Mouse (Mus musculus) c-Kit-positive CD71-positive TER-119-negative erythroid progenitor cells, embryonic 14.5 days (primary cell): ENCODE measurements at regions not wholly inside any gene's neighbourhood (a gene's known extent, or its start where the extent isn't known, plus 50 kb on each side); places are given as distances from the start of the nearest gene placed in this dataset.

ENCODE experiments used
- DNase-seq: peaks from one replicate; pipeline ENCODE4 v3.0.0-alpha.2; 2013; ENCODE audit warnings: low read depth

GRCm38 (mm10) chr5:73729646-73730045, 78.5 kb downstream of the Spata18 start:
- no peak for DNase-seq

DNA sequence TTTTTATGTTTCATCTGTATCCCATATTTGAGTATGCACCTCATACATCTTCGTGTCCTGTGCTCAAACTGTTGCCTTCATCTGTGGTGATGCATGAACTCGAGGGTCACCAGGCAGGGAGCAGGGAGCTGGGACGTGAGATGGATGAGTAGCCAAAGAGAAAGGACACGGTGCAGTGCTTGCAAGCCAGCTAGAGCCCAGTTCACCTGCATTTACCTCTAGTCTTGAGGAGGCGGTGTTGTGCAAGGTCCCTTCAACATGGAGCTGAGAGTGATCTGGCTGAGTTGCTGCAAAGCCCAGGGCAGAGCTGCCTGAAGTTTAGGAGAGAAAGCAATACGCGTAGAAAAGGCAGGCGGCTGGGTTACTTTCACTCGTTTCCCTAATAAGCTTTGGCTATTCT, 80.2 kb downstream of the Spata18 start:
- DNase-seq = no peak

GRCm38 (mm10) chr5:73731991-73732565, 80.9 kb downstream of the Spata18 start:
- no peak for DNase-seq

GRCm38 (mm10) chr5:73740766-73741165, 89.6 kb downstream of the Spata18 start:
- DNase-seq = no peak

DNA sequence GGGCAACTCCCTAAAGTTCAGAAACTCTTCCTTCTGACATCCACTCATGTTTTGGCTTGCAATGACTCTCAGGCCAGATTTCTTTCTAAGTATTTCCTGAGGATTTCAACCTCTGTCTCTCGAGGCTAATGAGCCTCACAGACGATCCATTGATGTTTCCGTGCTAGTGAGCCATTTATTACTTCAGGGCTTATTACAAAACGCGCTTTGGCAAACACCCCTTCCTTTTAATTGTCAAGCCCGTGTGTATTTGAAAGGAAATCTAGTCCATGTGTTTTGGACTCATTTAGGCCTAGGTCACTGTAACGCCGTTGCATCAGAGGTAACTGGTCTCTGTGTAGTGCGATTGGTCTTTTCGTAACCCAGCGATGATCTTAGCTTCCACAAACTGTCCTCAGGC, 90.3 kb downstream of the Spata18 start:
- no peak for DNase-seq

- no peak for DNase-seq
These were observed 92.8 kb downstream of the Spata18 start for GRCm38 (mm10) chr5:73743953-73744352.

DNA sequence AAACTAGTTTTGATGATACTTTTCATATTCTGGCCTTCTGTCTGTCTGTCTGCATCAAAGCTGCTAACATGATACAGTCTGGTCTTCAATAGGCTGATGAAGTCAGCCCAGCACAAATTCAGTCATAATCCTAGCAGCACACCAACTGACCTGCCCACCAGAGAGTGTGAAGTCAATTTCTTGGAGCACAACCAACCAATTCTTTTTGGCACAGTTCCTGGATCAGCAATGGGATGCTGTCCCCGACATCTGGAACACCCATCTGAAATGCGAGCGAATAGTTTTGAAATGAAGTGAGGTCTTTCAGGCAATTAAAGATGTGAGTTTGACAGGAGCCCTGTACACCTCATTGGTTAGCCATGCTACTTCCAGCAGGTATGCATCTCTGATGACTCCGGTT, 98.6 kb downstream of the Spata18 start:
- no peak for DNase-seq

DNA sequence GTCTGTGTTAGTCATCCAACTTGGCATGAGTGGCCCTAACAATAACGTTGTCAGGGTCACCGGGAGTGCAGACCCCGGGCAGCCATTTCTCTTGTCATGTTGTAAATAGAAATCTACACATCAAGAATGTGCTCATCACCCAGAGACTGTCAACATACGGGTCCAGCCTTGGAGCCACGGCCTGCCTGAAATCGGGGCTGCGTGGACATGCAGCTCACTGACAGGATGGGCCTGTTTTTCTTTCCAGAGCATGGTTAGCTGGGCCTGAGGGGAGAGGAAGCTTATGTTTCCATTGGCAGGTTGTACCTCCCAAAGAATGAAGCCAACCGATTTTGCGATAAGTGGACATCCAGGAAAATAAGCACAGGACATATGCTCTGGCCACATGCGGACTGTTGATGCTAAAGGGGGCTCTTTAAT, 101.1 kb downstream of the Spata18 start:
- no peak for DNase-seq

DNA sequence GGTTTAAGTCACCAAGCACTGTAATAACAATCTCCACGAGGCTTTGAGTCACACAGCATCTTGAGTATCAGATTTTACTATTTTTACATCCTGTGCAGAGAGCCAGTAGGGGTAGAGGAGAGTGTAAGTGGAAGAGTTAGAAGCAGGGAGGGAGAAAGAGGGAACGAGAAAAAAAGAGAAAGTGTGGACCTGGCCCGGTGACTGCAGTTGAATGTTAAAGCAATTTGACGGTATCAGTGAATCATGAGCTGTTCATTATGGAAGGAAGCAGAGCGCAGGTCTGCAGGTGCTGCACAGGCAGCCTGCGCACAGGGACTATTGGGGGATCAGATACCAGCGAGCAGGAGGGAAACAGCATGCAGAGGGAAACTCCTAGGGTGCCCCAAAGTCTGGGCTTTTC, 102.6 kb downstream of the Spata18 start:
- no peak for DNase-seq

DNA sequence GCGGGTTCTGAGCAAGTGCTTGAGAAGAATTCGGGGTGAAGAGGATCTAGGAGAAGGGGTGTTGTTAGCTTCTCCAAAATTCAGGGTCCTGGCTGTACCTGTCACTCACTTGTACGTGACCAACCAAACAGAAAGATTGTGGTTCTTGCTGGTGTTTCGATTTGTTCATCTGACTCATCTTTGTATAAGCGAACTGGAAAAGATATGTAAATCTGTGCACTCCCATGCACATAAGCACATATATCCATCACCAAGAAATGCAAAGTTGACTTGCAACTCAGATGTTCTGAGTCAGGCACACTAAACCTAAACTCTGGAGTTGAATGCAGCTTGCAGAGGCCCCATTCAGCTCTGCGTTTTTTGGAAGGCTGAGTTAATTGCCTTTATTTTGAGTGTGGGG, 107.4 kb downstream of the Spata18 start:
- no peak for DNase-seq

GRCm38 (mm10) chr5:73761236-73761635, 110.1 kb downstream of the Spata18 start:
- DNase-seq = no peak

DNA sequence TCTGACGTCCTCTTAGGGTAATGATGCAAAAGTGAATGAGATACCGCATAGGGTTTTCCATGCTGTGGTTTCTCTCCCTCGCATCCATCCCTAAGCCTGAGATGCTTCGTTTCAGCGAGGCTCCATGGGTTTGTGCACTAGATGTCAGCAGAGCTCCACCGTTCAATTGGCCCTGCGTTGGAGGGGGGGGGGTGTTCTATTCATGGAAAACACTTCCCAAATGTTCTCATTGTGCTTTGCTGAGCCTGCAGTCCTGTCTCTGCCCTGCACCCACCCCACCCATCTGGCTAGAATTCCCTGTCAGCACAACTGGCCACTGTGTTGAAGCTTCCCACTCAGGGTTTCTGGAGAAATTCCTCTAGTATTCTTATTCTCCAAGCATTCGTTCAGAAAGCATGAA, 110.5 kb downstream of the Spata18 start:
- DNase-seq = no peak

DNA sequence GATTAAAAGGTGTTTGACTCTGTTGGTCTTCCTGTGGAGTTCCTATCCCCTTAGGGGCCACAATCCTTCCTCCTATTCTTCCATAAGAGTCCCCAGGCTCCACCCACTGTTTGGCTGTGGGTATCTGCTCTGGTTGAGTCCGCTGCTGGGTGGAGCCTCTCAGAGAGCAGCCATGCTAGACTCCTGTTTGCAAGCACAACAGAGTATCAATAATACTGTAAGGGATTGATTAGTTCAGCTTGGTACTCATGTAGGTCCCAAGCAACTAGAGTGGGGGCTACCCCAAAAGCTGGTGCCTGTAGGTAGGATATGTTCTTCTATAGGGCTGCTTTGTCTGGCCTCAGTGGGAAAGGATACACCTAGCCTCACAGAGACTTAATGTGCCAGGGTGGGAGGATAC, 113.0 kb downstream of the Spata18 start:
- no peak for DNase-seq

- DNase-seq = no peak
These were observed 114.3 kb downstream of the Spata18 start for GRCm38 (mm10) chr5:73765466-73765865.

GRCm38 (mm10) chr5:73768253-73768652, 117.1 kb downstream of the Spata18 start:
- no peak for DNase-seq

DNA sequence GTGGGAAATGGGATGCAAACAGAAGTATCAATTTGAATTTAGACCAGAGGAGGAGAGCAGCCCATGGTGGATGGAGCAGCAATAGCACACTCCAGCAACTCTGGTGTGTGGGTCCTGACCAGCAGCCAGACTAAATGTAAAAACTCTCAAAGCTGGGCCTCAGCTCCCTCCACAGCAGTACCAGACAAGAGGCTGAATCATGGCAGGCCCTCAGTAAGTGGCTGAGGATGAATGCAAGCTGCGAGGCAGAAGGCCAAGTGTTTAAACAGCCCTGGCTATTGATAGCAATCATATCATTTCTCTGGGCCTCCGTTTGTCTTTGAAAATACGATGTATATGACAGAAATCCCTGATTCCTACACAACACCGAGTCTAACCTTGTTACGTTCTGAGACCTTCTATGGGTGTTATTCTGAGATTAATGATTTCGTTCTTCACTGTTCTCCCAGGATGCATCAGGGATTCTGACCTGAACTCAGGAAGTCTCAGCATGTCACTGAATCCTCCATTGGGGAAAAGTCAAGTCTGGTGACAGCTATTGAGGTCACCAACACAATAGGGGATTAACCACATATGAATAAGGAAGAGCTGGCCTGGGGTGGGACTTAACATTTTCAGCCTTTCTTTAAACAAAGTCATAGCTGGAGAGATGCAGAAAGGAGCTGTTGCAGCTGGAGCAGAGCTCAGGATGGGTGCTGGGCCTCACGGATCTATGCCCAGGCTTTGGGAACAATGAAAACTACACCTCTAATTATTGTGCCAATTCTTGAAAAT, 124.8 kb downstream of the Spata18 start:
- DNase-seq = no peak

DNA sequence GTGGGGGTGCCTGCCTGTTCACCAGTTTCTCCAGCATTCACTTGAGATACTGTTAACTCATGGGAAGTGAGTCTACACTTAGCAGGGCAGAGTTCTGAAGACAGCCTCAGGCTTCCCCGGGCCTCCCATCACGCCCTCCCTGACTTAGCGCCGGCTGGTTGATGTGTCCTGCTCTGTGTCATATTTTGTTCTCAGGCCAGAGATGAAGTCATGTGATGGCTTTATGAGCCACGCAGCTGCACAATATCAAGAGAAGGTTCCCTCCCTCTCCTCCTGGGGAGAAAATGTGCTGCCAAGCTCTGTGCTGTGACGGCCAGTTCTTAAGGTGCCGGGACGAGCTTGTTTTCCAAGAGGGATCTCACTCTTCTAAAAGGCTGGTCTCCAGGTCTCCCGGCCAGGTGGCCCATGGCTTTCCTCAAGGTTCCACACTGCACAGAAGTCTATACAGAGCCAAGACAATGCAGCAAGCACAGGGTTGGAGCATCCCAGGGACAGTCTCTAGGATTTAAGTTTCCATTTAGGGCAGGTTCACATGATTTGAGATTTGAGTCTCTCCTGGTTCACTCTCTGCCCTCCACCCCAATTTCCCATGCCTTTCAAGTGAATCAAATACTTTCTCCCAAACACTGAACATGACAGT, 126.2 kb downstream of the Spata18 start:
- DNase-seq = no peak

- no peak for DNase-seq
These were observed 130.2 kb downstream of the Spata18 start for GRCm38 (mm10) chr5:73781190-73781940.

DNA sequence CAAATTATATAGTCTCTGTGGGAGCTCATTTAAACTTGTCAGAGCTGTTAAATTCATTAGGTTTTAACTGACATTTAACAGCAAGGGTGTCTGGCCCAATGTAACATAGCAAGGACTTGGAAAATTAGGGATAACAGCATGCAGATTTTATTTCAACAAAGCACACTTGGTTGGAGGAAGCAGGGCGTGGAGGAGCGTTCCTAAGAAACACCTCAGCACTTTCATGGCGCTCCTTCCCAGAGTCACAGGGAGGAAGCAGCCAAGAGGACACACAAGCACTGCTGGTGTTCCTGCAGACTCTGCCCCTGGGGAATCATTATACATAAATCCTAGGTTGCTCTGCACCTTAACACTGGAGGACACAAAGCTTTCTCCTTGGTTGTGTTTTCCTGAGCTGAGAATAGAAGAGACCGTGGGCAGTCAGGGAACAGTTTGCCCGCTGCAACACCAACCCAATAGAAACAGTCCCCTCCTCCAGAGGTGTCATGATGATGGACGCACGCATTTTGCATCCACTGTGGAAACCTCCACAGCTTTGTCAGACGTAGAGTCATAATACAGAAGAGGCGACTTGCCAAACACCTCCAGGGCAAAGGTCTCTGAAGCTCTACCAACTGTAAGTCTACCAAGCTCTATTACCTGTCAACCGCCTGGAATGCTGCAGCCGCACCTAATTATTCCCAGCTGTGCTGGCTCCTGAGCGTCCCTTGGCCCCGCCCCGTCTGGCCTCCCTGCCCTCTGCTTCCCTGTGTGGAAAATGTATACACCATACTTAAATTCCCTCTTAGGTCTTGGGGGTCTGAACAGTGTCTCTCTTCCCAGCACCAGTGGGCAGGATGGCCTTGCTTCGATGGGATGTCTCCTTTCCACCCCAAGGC, 131.3 kb downstream of the Spata18 start:
- DNase-seq = no peak

GRCm38 (mm10) chr5:73787275-73787674, 136.1 kb downstream of the Spata18 start:
- no peak for DNase-seq

DNA sequence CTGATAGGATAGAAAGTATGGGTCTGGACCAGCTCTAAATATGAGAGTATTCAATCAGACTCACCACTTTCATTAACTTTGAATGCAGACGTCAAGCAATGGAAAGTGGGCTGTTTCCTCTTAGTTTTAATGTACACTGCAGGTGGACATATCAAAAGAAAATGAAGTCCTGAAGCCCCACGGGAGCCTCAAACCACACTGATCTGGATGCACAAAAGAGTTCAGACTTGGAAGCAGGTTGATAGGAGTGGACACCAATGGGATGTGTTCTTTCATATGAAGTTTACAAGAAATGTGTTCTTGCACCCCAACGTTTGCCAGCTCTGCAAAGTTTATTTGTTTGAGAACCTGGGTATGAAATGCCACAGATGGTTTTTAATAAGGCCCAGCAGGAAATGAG, 141.0 kb downstream of the Spata18 start:
- DNase-seq = no peak

DNA sequence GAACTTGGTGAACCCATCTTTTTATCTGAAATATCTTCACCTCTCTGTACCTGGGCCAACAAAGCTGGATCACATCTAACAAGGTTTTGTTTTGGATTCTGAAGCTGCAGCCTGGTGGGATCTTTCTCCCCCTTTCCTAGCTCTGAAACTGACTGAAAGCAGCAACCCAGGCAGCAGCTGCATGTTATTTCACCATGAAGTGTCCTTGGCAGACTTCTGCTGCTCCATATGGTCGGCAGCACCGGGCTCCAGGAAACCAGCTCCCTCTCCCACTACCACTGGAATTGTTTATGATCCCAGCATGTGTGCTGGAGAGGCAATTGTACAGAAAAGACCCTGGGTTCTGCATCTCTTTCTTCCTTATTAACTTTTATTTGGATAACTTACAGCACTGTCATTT, 145.0 kb downstream of the Spata18 start:
- DNase-seq = no peak
